Mouse (Mus musculus) intestine, postnatal 0 days (tissue): ENCODE data around the gene Ctnnbl1. TPM values are rescaled to one million over a fixed set of nuclear protein-coding genes. Genes with fewer than 3 reads are reported as not detected.

Source experiments
- ATAC-seq: fragments of 200-750 bp; cut with Nextera tagmentation; 2 replicates; pipeline ENCODE4 v1.8.0; 2017; ENCODE audit warnings: mild to moderate bottlenecking, moderate TSS enrichment, moderate library complexity
- H3K27ac ChIP-seq: fragments of 300-500 bp; sonication (generic); 2 replicates; pipeline ENCODE4 v1.5.1; 2014; ENCODE audit warnings: mild to moderate bottlenecking, low read depth, low read length, moderate library complexity
- H3K27me3 ChIP-seq: fragments of 300-500 bp; sonication (generic); replicated peaks from 2 replicates; pipeline ENCODE4 v1.6.1; 2014; ENCODE audit warnings: low read length, mixed read lengths; ENCODE audit not compliant: control insufficient read depth, insufficient read depth
- H3K36me3 ChIP-seq: fragments of 300-500 bp; sonication (generic); 2 replicates; pipeline ENCODE4 v1.6.1; 2014; ENCODE audit warnings: mild to moderate bottlenecking, moderate library complexity; ENCODE audit not compliant: control insufficient read depth, insufficient read depth
- H3K4me1 ChIP-seq: fragments of 300-500 bp; sonication (generic); replicated peaks from 2 replicates; pipeline ENCODE4 v1.6.1; 2014; ENCODE audit warnings: antibody characterized with exemption, low read length, mixed read lengths; ENCODE audit not compliant: control insufficient read depth, insufficient read depth
- H3K4me2 ChIP-seq: fragments of 300-500 bp; sonication (generic); replicated peaks from 2 replicates; pipeline ENCODE4 v1.6.1; 2014; ENCODE audit warnings: low read depth, mild to moderate bottlenecking, moderate library complexity
- H3K4me3 ChIP-seq: fragments of 300-500 bp; sonication (generic); 2 replicates; pipeline ENCODE4 v1.5.1; 2014; ENCODE audit warnings: low read depth, low read length
- H3K9ac ChIP-seq: fragments of 300-500 bp; sonication (generic); 2 replicates; pipeline ENCODE4 v1.6.1; 2014; ENCODE audit warnings: mild to moderate bottlenecking, low read depth, low read length
- H3K9me3 ChIP-seq: fragments of 300-500 bp; sonication (generic); 2 replicates; pipeline ENCODE4 v1.6.1; 2016; ENCODE audit warnings: mixed run types; ENCODE audit not compliant: control insufficient read depth
- CTCF ChIP-seq: sonication (generic); IDR thresholded peaks from 2 replicates; pipeline ENCODE4 v1.5.1; 2016; ENCODE audit warnings: low read depth, mild to moderate bottlenecking, control low read depth, antibody characterized with exemption, moderate library complexity
- WGBS: fragments of 180-500 bp; shearing (Covaris S2); extraction: QIAGEN DNeasy Blood & Tissue Kit; methylation state at CpG from one replicate; pipeline ENCODE4 v1.1.7; 2014; 5-methylcytosine and 5-hydroxymethylcytosine counted together
- polyA plus RNA-seq: library from polyadenylated mRNA; unstranded; fragments of >200 nt; fragmentation: Nextera tagmentation; extraction: Ambion mirVana; gene quantifications from 2 replicates; pipeline ENCODE4 v1.2.1, GENCODE M21; 2015

Gene Ctnnbl1
- polyA plus RNA-seq, 1 experiment from 2014 or later, result 19.5 TPM

GRCm38 (mm10) chr2:157802666-157803065 is 65.5 kb downstream of the Ctnnbl1 start:
- H3K9ac ChIP-seq, result no peak overlapping the region
- H3K9me3 ChIP-seq, result no peaks in the 10 kb centered on the region
- H3K4me2 ChIP-seq, result no peak overlapping the region
- no peak for ATAC-seq
- 86% methylated on average over 5 of the region's 5 CpGs for WGBS
- TF ChIP-seq CTCF, result no peak
- no peak overlapping the region for H3K27ac ChIP-seq
- H3K36me3 ChIP-seq, result peaks cover 6% of the 10 kb centered on the region; the same call in 1 of the 2 replicates
- H3K4me1 ChIP-seq, result no peaks in the 10 kb centered on the region
- H3K27me3 ChIP-seq, result no peaks in the 10 kb centered on the region
- no peak overlapping the region for H3K4me3 ChIP-seq

- Histone ChIP-seq H3K4me2 (no peak overlapping the region), H3K4me3 (no peak overlapping the region), H3K27me3 (no peaks in the 10 kb centered on the region), H3K36me3 (peaks cover 3% of the 10 kb centered on the region; the same call in 1 of the 2 replicates), H3K9me3 (no peaks in the 10 kb centered on the region), H3K9ac (no peak overlapping the region), H3K4me1 (no peaks in the 10 kb centered on the region), H3K27ac (no peak overlapping the region)
- WGBS, result 82% methylated on average over 3 of the region's 3 CpGs
- no peak for TF ChIP-seq CTCF
- no peak for ATAC-seq
Measured at GRCm38 (mm10) chr2:157804388-157804787, 67.2 kb downstream of the Ctnnbl1 start.

GRCm38 (mm10) chr2:157805091-157805490 is 67.9 kb downstream of the Ctnnbl1 start:
- no peak overlapping the region for H3K4me3 ChIP-seq
- H3K9ac ChIP-seq, result no peak overlapping the region
- no peak for TF ChIP-seq CTCF
- no peaks in the 10 kb centered on the region for H3K9me3 ChIP-seq
- no peaks in the 10 kb centered on the region for H3K27me3 ChIP-seq
- no peak overlapping the region for H3K27ac ChIP-seq
- ATAC-seq, result no peak
- 85% methylated on average over 3 of the region's 3 CpGs for WGBS
- no peaks in the 10 kb centered on the region for H3K4me1 ChIP-seq
- peaks cover 6% of the 10 kb centered on the region; the same call in 1 of the 2 replicates for H3K36me3 ChIP-seq
- H3K4me2 ChIP-seq, result no peak overlapping the region

GRCm38 (mm10) chr2:157807076-157807475 is 69.9 kb downstream of the Ctnnbl1 start:
- no peak overlapping the region for H3K4me2 ChIP-seq
- no peak for TF ChIP-seq CTCF
- no peaks in the 10 kb centered on the region for H3K27me3 ChIP-seq
- no peak overlapping the region for H3K27ac ChIP-seq
- WGBS, result 88% methylated on average over 4 of the region's 4 CpGs
- no peak overlapping the region for H3K4me3 ChIP-seq
- peaks cover 16% of the 10 kb centered on the region for H3K36me3 ChIP-seq
- no peaks in the 10 kb centered on the region for H3K9me3 ChIP-seq
- no peak for ATAC-seq
- H3K4me1 ChIP-seq, result no peaks in the 10 kb centered on the region
- no peak overlapping the region for H3K9ac ChIP-seq

- Histone ChIP-seq H3K9ac (no peak overlapping the region), H3K9me3 (no peaks in the 10 kb centered on the region)
- no peak for ATAC-seq
Measured at GRCm38 (mm10) chr2:157807621-157808367, 70.6 kb downstream of the Ctnnbl1 start.

GRCm38 (mm10) chr2:157808368-157808923 is 71.2 kb downstream of the Ctnnbl1 start:
- no peak overlapping the region for H3K4me3 ChIP-seq
- no peak for ATAC-seq
- no peaks in the 10 kb centered on the region for H3K4me1 ChIP-seq
- 73% methylated on average over 7 of the region's 7 CpGs for WGBS
- no peak overlapping the region for H3K9ac ChIP-seq
- no peaks in the 10 kb centered on the region for H3K27me3 ChIP-seq
- no peak overlapping the region for H3K4me2 ChIP-seq
- TF ChIP-seq CTCF, result no peak
- peaks cover 16% of the 10 kb centered on the region for H3K36me3 ChIP-seq
- H3K9me3 ChIP-seq, result no peaks in the 10 kb centered on the region
- no peak overlapping the region for H3K27ac ChIP-seq

More at GRCm38 (mm10) chr2:157807621-157808367, 70.6 kb downstream of the Ctnnbl1 start:
- Histone ChIP-seq H3K27ac (no peak overlapping the region), H3K27me3 (no peaks in the 10 kb centered on the region), H3K4me3 (no peak overlapping the region), H3K4me2 (no peak overlapping the region), H3K4me1 (no peaks in the 10 kb centered on the region), H3K36me3 (peaks cover 16% of the 10 kb centered on the region)
- TF ChIP-seq CTCF, result no peak
- 83% methylated on average over 7 of the region's 7 CpGs for WGBS
